Mouse (Mus musculus) lung, postnatal 0 days (tissue): ENCODE measurements around the gene Gm10277.

Experiments used
- CTCF ChIP-seq: IDR thresholded peaks from 2 replicates; pipeline ENCODE4 v1.5.1; 2016; ENCODE audit warnings: antibody characterized with exemption, mild to moderate bottlenecking
- EP300 ChIP-seq: IDR thresholded peaks from 2 replicates; pipeline ENCODE4 v1.6.1; 2016; ENCODE audit warnings: antibody characterized with exemption, mild to moderate bottlenecking, control low read depth

- TF ChIP-seq CTCF, result no peak; the same call in 1 of the 2 replicates
- TF ChIP-seq EP300, result peak; percentile 83
Measured at GRCm38 (mm10) chr11:77791752-77792565, 4.4 kb upstream of the Gm10277 start.
